Mouse (Mus musculus) small intestine, adult 2 months (tissue): ENCODE results near the gene Psmb9.

Experiments
- CTCF ChIP-seq: fragments of 200-500 bp; IDR thresholded peaks from 2 replicates; pipeline ENCODE4 v1.5.1; 2012; ENCODE audit warnings: low read depth, mild to moderate bottlenecking, control low read depth, inconsistent platforms, low read length, moderate library complexity, mixed read lengths; ENCODE audit not compliant: insufficient replicate concordance, insufficient read length; ENCODE audit errors: extremely low read depth
- POLR2A ChIP-seq: fragments of 200-500 bp; IDR thresholded peaks from 2 replicates; pipeline ENCODE4 v1.6.1; 2012; ENCODE audit warnings: low read depth, mild to moderate bottlenecking, control low read depth, inconsistent platforms, low read length, moderate library complexity

DNA sequence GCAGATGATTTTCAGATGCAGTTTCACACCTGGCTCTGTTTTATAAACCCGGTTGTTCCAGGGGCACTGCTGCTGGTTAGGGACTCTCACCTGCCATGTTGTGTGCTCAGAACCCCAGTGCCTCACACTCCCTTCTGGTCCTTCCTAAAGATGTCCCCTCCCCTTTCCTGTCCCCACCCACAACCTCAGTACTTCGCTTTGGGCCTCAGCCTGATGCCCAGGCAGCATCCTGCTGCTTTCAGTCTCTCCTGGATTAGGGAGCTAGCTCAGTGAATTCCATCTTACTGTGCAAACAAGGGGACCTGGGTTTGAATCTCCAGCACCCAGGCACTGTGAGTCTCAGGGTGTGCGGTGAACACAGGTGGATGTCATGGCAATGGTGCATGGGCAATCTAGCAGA, 19.9 kb upstream of the Psmb9 start:
- no peak for TF ChIP-seq CTCF
- TF ChIP-seq POLR2A: no peak
